Mouse (Mus musculus) cortical plate, adult 2 months (tissue): ENCODE measurements at regions not wholly inside any gene's neighbourhood (a gene's known extent, or its start where the extent isn't known, plus 50 kb on each side); places are given as distances from the start of the nearest gene placed in this dataset.

ENCODE experiments used
- CTCF ChIP-seq: fragments of 200-500 bp; IDR thresholded peaks from 2 replicates; pipeline ENCODE4 v1.5.1; 2011; ENCODE audit warnings: mild to moderate bottlenecking, control low read depth, low read length; ENCODE audit not compliant: insufficient read depth; ENCODE audit errors: extremely low read depth
- POLR2A ChIP-seq: fragments of 200-500 bp; IDR thresholded peaks from 2 replicates; pipeline ENCODE4 v1.6.1; 2011; ENCODE audit warnings: mild to moderate bottlenecking, low read length, control low read depth; ENCODE audit not compliant: insufficient read depth; ENCODE audit errors: extremely low read depth

GRCm38 (mm10) chr10:105639011-105639451 is 64.8 kb upstream of the Tmtc2 start:
- no peak for TF ChIP-seq CTCF
- TF ChIP-seq POLR2A: no peak
